21 mouse cellular contexts compared by ENCODE assay signal in the genomic region with DNA sequence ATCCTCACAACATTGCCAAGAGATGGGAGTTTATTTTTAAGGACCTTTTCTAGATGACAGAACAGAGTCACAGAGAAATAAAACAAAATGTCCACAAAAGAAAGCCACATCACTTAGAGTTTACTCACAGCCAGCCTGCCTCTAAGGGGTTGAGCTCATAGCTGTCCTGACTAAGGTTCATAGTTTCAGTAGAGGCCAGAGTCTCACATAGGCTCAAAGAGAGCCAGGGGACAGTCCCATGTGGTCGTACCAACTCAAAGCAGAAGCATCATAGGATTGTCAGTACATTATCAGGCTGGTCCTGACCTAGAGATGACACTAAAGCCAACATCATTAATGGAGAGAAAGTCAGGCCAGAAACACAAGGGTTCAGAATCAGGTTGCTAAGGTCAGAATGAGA. TPM values are rescaled to one million over a fixed set of nuclear protein-coding genes. Genes with fewer than 3 reads are reported as not detected.
DNase-seq lines count a peak whose midpoint lies in the region; ATAC-seq and TF ChIP-seq lines count a peak whose summit lies in the region.
"Had no signal": no experiment of that assay in that cellular context is flagged by ENCODE, and none has a peak within 500 bp of the region (broad histone marks: within the 10 kb centered on the region; RNA-seq: fewer than 3 reads in every experiment).

No protein-coding gene starts in this region.

- no peaks in the 10 kb centered on the region for H3K79me2 ChIP-seq in CH12.LX (replicated peaks; ENCODE audit: control insufficient read depth, extremely low read depth, insufficient read depth, poor library complexity, severe bottlenecking)

- H3K27me3 ChIP-seq in liver, embryonic 15.5 days, result no peaks in the 10 kb centered on the region
- no peaks in the 10 kb centered on the region for H3K27me3 ChIP-seq in CH12.LX (replicated peaks)
- no peaks in the 10 kb centered on the region for H3K27me3 ChIP-seq in splenic B cell, adult 2 months (ENCODE audit: control insufficient read depth, insufficient read depth, low read length, poor library complexity, severe bottlenecking)
- no peaks in the 10 kb centered on the region for H3K27me3 ChIP-seq in forebrain, embryonic 16.5 days (replicated peaks; ENCODE audit: control insufficient read depth, insufficient read depth, low read length)
- H3K27me3 ChIP-seq: embryonic facial prominence, embryonic 12.5 days; forebrain, embryonic 13.5 days; forebrain, embryonic 15.5 days had no signal

- TF ChIP-seq RAD21 in CH12.LX (IDR thresholded peaks at IDR 0.05; ENCODE audit: low read depth, low read length), result peak; percentile 10

- dilution Hi-C loops in CH12.LX (cut with MboI; ENCODE audit: extremely low pct_ligation_motif_present, extremely low pct_unique_long_range_greater_than_20kb, low sequenced_read_pairs), result no loop called here

- ATAC-seq in liver, embryonic 15.5 days (ENCODE audit: insufficient read depth), result no peak
- no peak for ATAC-seq in forebrain, embryonic 16.5 days
- ATAC-seq: activated CD4-positive, CD25-positive, alpha-beta regulatory T cell, adult 4 months; forebrain, embryonic 13.5 days; forebrain, embryonic 15.5 days; Patski had no signal

- no peaks in the 10 kb centered on the region for H3K36me3 ChIP-seq in liver, embryonic 15.5 days (replicated peaks)
- no peaks in the 10 kb centered on the region for H3K36me3 ChIP-seq in CH12.LX (replicated peaks in 1 of 2; ENCODE audit: control insufficient read depth in 1 of 2, insufficient read depth in 1 of 2, low read length in 1 of 2)
- no peaks in the 10 kb centered on the region for H3K36me3 ChIP-seq in splenic B cell, adult 2 months (ENCODE audit: control insufficient read depth, insufficient read depth, low read length, poor library complexity, severe bottlenecking)
- no peaks in the 10 kb centered on the region for H3K36me3 ChIP-seq in forebrain, embryonic 16.5 days (ENCODE audit: control insufficient read depth, insufficient read depth)
- H3K36me3 ChIP-seq: embryonic facial prominence, embryonic 10.5 days; embryonic facial prominence, embryonic 12.5 days; forebrain, embryonic 15.5 days; G1E had no signal

- H3K4me1 ChIP-seq in liver, embryonic 15.5 days (replicated peaks), result peaks cover 21% of the 10 kb centered on the region
- H3K4me1 ChIP-seq in CH12.LX (ENCODE audit: control insufficient read depth in 1 of 2, insufficient read depth in 2 of 2), result peaks cover 55 to 79% of the 10 kb centered on the region in 2 experiments
- no peaks in the 10 kb centered on the region for H3K4me1 ChIP-seq in forebrain, embryonic 16.5 days (replicated peaks; ENCODE audit: control insufficient read depth, insufficient read depth, low read length)
- H3K4me1 ChIP-seq: embryonic facial prominence, embryonic 12.5 days; forebrain, embryonic 13.5 days; forebrain, embryonic 15.5 days had no signal

- peak; percentile 91 for TF ChIP-seq EP300 in CH12.LX (IDR thresholded peaks at IDR 0.05; ENCODE audit: low read length)

- peak; percentile 32; the same call in 1 of the 2 replicates for TF ChIP-seq POLR2A in CH12.LX (IDR thresholded peaks at IDR 0.05; ENCODE audit: low read depth, low read length)

- in situ Hi-C loops in CH12.LX (cut with MboI; ENCODE audit: low pct_ligation_motif_present, low pct_unique_long_range_greater_than_20kb, low sequenced_read_pairs), result no loop called here

- TF ChIP-seq CTCF in CH12.LX (conservative IDR thresholded peaks at IDR 0.05 in 1 of 2, IDR thresholded peaks at IDR 0.05 in 1 of 2; ENCODE audit: low read depth in 2 of 2, low read length in 2 of 2), result no peak

- H3K4me3 ChIP-seq in liver, embryonic 15.5 days (replicated peaks), result no peak overlapping the region
- no peak overlapping the region for H3K4me3 ChIP-seq in CH12.LX (replicated peaks in 1 of 3; ENCODE audit: low read depth in 2 of 3, low read length in 2 of 3, poor library complexity in 1 of 3)
- H3K4me3 ChIP-seq in forebrain, embryonic 16.5 days (replicated peaks; ENCODE audit: low read length), result no peak overlapping the region
- H3K4me3 ChIP-seq: embryonic facial prominence, embryonic 10.5 days; embryonic facial prominence, embryonic 12.5 days; forebrain, embryonic 13.5 days; forebrain, embryonic 15.5 days had no signal

- H3K9me3 ChIP-seq in liver, embryonic 15.5 days (replicated peaks), result no peaks in the 10 kb centered on the region
- no peaks in the 10 kb centered on the region for H3K9me3 ChIP-seq in CH12.LX (replicated peaks; ENCODE audit: low read length)
- H3K9me3 ChIP-seq in forebrain, embryonic 16.5 days (ENCODE audit: control insufficient read depth, low read length), result no peaks in the 10 kb centered on the region
- H3K9me3 ChIP-seq: embryonic facial prominence, embryonic 10.5 days; embryonic facial prominence, embryonic 12.5 days; forebrain, embryonic 13.5 days; forebrain, embryonic 15.5 days; G1E had no signal

- H3K9ac ChIP-seq in liver, embryonic 15.5 days, result no peak overlapping the region
- peak overlapping the region; percentile 44 for H3K9ac ChIP-seq in CH12.LX (ENCODE audit: insufficient read depth, low read depth)
- H3K9ac ChIP-seq in forebrain, embryonic 16.5 days (replicated peaks; ENCODE audit: low read depth, low read length), result no peak overlapping the region
- H3K9ac ChIP-seq: embryonic facial prominence, embryonic 12.5 days; forebrain, embryonic 13.5 days; forebrain, embryonic 15.5 days had no signal

- DNase-seq in liver, result no peak
- peak; percentile 91 for DNase-seq in CH12.LX (ENCODE audit: extremely low read depth)
- DNase-seq in splenic B cell, adult 2 months (ENCODE audit: low read depth, low spot score), result peak; percentile 29
- DNase-seq: adrenal gland, adult 8-10 months; adrenal gland, postnatal 14 days; adrenal gland, postnatal 36 days; cerebellum, adult 11-12 months; cerebellum, adult 2 months; cerebellum, adult 9-10 months; cerebellum, postnatal 10 days; cerebellum, postnatal 25 days had no signal

- 62% methylated on average over 1 of the region's 1 CpGs for WGBS in liver, embryonic 15.5 days (ENCODE audit: insufficient replicate concordance)
- 74% methylated on average over 1 of the region's 1 CpGs for WGBS in forebrain, embryonic 16.5 days

- H3K27ac ChIP-seq in liver, embryonic 15.5 days (replicated peaks), result 0 out of 2 replicates have a peak overlapping the region, but pooled peaks have one; percentile 19
- peak overlapping the region; percentile 87 for H3K27ac ChIP-seq in CH12.LX (ENCODE audit: insufficient read depth, low read depth)
- no peak overlapping the region for H3K27ac ChIP-seq in forebrain, embryonic 16.5 days (ENCODE audit: low read length)
- H3K27ac ChIP-seq: embryonic facial prominence, embryonic 10.5 days; embryonic facial prominence, embryonic 12.5 days; forebrain, embryonic 13.5 days; forebrain, embryonic 15.5 days had no signal

- H3K4me2 ChIP-seq in liver, embryonic 15.5 days, result no peak overlapping the region
- H3K4me2 ChIP-seq in CH12.LX (ENCODE audit: insufficient read depth, low read depth, poor library complexity, severe bottlenecking), result peak overlapping the region; percentile 42
- no peak overlapping the region for H3K4me2 ChIP-seq in forebrain, embryonic 16.5 days (ENCODE audit: low read length)
- H3K4me2 ChIP-seq: embryonic facial prominence, embryonic 12.5 days; forebrain, embryonic 13.5 days; forebrain, embryonic 15.5 days had no signal

TF ChIP-seq in CH12.LX, 34 proteins besides CTCF, POLR2A, EP300 and RAD21 (continues in another document):
- TF ChIP-seq ZC3H11A (IDR thresholded peaks at IDR 0.05; ENCODE audit: low read depth, low read length) (no peak), TCF12 (IDR thresholded peaks at IDR 0.05; ENCODE audit: low read depth, low read length) (peak; percentile 74), MXI1 (IDR thresholded peaks at IDR 0.05; ENCODE audit: low read depth, low read length) (peak; percentile 78), TBP (conservative IDR thresholded peaks at IDR 0.05; ENCODE audit: low read depth, low read length) (no peak), ZNF384 (IDR thresholded peaks at IDR 0.05; ENCODE audit: low read depth, low read length) (0 out of 2 replicates have a peak, but pooled peaks have one; percentile 7), E2F4 (IDR thresholded peaks at IDR 0.05; ENCODE audit: insufficient replicate concordance, low read depth, low read length) (0 out of 2 replicates have a peak, but pooled peaks have one; percentile 44), MAX (IDR thresholded peaks at IDR 0.05; ENCODE audit: low read length) (peak; percentile 42), MYC (IDR thresholded peaks at IDR 0.05; ENCODE audit: low read depth, low read length) (0 out of 2 replicates have a peak, but pooled peaks have one; percentile 44), JUN (IDR thresholded peaks at IDR 0.05; ENCODE audit: insufficient read depth, low read depth, low read length) (peak; percentile 89), NRF1 (IDR thresholded peaks at IDR 0.05; ENCODE audit: low read depth, low read length) (no peak), SMC3 (IDR thresholded peaks at IDR 0.05; ENCODE audit: low read depth, low read length) (peak; percentile 24), ELF1 (IDR thresholded peaks at IDR 0.05; ENCODE audit: low read depth, low read length) (no peak), POLR2AphosphoS2 (IDR thresholded peaks at IDR 0.05; ENCODE audit: low read depth, low read length) (no peak), BHLHE40 (IDR thresholded peaks at IDR 0.05; ENCODE audit: low read depth, low read length) (peak; percentile 74), ETS1 (conservative IDR thresholded peaks at IDR 0.05; ENCODE audit: low read depth, low read length) (peak; percentile 74), HCFC1 (IDR thresholded peaks at IDR 0.05; ENCODE audit: low read depth, low read length) (no peak), ZKSCAN1 (IDR thresholded peaks at IDR 0.05; ENCODE audit: borderline replicate concordance, low read depth, low read length) (no peak), RCOR1 (conservative IDR thresholded peaks at IDR 0.05; ENCODE audit: low read depth, low read length) (peak; percentile 78), KAT2A (IDR thresholded peaks at IDR 0.05; ENCODE audit: insufficient replicate concordance, low read length) (no peak), USF2 (conservative IDR thresholded peaks at IDR 0.05; ENCODE audit: low read depth, low read length) (no peak), MEF2A (IDR thresholded peaks at IDR 0.05; ENCODE audit: borderline replicate concordance, low read depth, low read length) (peak; percentile 82; the same call in 1 of the 2 replicates), CHD1 (IDR thresholded peaks at IDR 0.05; ENCODE audit: low read depth, low read length) (peak; percentile 93; the same call in 1 of the 2 replicates), CHD2 (IDR thresholded peaks at IDR 0.05; ENCODE audit: low read length) (peak; percentile 48; the same call in 1 of the 2 replicates)

RNA-seq across cellular contexts. Expression of gene Lmo2, which starts 19.2 kb away (rescaled TPM):
- 148 and 156 TPM in 2 replicates for polyA plus RNA-seq in liver, embryonic 15.5 days (2015; fragmentation: Nextera tagmentation; extraction: Ambion mirVana)
- total RNA-seq in CH12.LX (2012; rRNA removed), result 108 and 109 TPM in 2 replicates
- total RNA-seq in CH12.LX (2014; rRNA removed), result 61.3 and 63.6 TPM in 2 replicates
- polyA plus RNA-seq in CH12.LX (2012; ENCODE audit: insufficient read length, low read depth), result 43.3 and 49.6 TPM in 2 replicates
- polyA plus RNA-seq in forebrain, embryonic 16.5 days (2015; fragmentation: Nextera tagmentation; extraction: Ambion mirVana), result 19.8 and 20.0 TPM in 2 replicates
- polyA plus RNA-seq: C2C12 had no signal
